Mouse (Mus musculus) urinary bladder, adult 18-20 months (tissue): ENCODE data around the gene Pmepa1.

Experiments used
- DNase-seq, 2 experiments: peaks; one replicate each; pipeline ENCODE4 v3.0.0; 2022; ENCODE audit warnings: low spot score in 2 of 2, mixed read lengths in 2 of 2

The Pmepa1 gene

GRCm38 (mm10) chr2:173276859-173277258 lies 526 bp upstream of the Pmepa1 start:
- DNase-seq: no peak

DNA sequence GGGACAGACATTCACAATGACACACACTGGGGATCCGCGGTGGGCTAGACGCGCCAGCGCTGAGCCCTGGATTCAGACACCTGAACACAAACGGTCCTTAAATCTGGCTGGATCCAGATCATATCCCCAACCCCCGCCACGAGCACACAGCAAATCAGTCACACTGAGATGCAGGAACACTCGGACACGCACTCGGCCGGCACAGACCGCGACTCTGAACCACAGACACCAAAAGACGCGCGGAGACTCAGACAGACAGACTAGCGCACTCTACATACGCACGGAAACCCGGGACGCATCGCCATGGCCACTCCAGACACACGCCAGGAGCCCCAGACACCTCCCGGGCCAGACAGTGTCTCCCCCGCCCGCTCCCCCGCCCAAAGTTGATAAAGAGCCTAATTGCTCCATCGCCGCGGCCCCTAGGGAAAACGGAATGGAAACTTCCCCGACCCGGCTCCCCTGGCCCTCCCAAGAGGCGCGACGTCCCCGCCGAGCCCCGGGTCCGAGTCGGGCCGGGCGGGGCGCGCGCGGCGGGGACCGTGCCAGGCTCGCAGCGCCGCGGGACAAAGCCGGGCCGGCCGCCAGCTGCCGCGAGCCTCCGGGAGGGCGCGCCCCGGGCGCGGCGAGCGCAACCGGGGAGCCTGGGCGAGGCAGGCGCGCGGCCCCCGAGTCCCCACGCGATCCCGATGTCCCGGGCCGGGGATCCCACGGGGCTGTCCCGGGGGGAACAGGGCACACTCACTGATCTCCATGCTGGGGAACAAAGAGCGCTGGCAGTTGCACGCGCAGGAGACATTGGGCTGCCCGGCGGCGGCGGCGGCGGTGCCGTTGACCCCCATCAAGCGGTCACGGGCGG lies 761 bp downstream of the Pmepa1 start:
- peak in 1 of 2 experiments; percentile 40 for DNase-seq

DNA sequence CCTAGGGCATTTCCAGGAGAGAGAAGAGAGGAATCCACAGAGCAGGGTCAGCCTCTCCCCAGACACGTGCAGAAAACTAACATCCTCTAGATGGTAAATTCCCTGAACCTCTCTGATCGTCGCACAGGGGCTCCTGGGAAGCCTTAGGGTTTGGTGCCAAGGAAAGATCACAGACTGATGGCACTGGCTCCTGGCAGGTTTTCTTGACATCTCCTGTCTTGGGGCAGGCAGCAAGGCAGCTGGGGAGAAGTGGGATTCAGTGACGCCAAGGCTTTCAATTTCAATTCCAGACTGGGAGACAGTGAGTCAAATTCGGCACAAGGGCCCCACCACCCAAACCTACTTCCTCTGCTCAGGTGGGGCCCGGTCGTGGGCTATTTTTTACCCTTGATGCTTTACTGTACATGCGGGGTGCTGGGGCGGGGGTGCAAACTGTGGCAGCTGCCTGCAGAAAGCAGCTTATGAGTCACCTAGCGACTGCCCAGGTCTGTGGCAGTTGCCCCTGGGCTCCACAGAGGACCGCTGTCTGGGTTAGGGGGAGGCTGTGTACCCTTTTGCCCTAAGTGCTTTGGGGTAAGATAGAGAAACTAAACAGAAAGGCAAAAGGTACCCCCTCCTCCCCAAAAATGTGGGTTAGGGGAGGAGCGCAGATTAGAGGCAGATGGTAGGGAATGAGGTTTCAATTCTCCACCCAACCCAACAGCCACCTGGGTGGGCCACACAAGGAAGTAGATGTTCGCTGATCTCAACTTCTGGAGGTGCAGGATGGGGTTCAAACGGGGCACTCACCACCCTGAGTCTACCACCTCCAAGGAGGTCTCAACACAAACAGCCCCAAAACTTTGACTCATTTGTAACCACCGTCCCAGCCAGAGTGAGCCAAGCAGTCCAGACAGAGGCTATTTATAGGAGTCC lies 1.6 kb downstream of the Pmepa1 start:
- peak in 1 of 2 experiments; percentile 13 for DNase-seq

DNA sequence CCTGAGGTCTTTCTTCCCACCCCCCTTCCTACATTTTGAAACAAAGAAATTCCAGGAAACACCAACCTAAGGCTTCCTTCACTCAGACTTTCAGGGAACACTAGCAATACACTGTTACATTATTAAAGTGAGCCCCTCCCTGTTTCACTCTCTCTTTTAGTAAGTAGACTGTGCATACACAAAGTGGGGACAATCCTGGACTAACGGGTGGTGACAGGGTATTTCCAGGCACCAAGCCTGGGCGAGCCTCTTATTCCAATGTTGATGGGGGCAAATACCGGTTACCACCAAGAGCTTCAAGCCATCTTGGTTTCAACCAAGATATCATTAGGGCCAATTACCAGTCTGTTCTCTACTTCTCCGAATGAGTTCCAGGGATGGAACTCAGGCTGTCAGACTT lies 2.4 kb downstream of the Pmepa1 start:
- DNase-seq: no peak

DNA sequence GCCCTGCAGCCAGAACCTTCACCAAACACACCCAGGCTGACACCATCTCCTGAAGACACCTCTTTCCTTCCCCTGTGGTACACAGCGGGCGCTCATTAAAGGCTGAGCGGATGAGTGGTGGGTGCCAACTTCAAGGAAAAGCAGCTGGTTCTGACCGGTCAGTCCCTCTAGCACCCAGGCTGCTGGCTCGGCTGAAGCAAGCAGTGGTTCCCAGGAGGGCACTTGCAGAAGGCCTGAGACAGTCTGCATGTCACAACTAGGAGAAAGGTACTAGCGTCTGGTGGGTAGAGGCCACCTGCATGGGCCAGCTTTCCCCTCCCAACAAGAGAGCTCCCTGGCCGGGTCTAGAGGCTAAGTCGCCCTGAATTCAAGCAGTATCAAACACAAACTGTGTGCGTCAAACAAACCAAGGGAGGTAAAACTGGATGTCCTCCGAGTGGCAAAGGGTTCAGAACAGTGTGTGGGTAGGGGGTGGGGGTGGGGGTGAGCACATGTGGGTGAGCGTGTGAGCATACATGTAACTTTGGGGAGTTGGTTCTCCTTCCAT lies 3.9 kb downstream of the Pmepa1 start:
- peak; percentile 46 to 48 for DNase-seq

DNA sequence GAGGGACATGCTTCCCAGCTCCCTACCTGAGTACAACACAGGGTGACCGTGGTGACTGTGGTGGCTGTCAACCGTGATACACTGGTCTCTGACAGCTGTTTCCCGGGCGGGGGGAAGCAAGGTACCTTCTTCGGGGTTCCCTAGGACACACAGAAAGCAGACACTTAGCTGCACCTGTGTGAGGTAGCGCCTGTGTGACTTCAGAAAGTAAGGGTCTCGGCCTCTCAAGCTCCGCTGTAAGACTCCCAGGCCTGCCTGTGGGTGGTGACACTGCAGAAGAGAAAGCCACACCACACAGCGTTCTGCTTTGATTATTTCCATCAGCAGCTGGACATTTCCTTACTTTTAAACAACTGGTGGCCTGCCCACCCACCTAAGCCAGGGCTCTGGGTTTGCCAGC lies 4.8 kb downstream of the Pmepa1 start:
- peak in 1 of 2 experiments; percentile 2 for DNase-seq

DNA sequence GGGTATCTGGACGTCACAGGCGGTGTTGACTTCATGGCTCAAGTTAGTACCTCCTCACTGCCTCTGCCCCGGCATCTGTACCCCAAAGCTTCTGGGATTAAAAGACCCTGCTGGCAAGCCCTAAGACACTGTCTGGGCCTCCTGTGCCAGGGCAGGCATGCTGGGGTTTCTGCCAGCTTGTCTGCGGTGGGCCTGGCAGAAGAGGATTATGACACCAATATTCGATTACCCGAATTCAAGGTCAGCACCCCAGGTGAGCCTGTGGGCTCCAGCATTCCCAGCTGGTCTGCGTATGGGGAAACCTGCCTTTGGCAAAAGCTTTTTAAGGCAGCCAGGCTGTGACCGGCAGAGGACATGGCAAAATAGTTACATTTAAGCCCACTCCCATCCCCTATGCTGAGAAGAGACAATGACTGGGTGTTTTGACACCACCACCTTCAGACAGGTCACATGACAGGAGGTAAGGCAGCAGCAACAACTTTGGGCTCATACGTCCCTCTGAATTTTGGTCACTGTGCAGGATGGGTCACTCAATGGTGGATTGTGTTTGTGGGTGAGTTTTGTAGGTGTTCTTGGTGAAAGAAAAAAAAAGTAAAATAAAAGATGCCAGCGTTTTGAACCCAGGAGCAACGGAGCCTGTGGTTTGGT lies 5.6 kb downstream of the Pmepa1 start:
- DNase-seq: no peak

- DNase-seq: no peak
Measured at GRCm38 (mm10) chr2:173270196-173270595, 6.1 kb downstream of the Pmepa1 start.

- DNase-seq: no peak
Measured at GRCm38 (mm10) chr2:173267562-173267961, 8.8 kb downstream of the Pmepa1 start.

DNA sequence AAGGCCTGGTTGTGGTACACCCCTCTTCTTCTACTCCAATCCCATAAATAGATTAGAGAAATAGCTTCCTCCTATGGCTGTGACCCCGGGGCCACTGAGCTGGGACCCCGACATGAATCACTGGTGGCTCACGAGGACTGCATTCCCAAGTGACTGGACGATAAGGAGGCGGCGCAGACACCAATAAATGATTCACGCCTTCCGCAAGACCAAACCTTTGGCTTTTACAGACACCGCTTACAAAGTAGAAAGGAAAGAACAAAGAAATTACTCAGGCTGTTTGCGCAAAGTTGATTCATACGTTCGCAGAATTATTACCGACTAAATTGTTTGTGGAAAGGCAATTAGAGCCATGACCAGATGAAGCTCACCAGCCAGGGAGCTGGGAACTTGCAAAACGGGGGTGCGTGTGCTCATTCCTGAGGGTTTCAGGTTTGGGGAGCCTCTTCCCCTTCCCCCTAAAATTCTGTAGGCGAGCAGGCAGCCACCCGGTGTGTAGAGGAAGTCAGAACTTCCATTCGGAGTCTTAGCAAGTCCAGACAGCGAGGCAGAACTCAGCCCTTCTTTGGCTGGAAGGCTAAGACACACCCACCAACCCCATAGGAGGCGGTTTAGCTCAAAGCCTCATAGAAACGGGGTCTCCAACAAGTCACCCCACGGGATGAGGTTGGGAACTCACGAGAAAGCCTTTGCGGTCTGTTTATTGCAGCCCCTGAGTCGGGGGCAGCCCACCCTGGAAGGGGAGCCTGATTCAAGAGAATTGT lies 9.8 kb downstream of the Pmepa1 start:
- DNase-seq: peak in 1 of 2 experiments; percentile 42

DNA sequence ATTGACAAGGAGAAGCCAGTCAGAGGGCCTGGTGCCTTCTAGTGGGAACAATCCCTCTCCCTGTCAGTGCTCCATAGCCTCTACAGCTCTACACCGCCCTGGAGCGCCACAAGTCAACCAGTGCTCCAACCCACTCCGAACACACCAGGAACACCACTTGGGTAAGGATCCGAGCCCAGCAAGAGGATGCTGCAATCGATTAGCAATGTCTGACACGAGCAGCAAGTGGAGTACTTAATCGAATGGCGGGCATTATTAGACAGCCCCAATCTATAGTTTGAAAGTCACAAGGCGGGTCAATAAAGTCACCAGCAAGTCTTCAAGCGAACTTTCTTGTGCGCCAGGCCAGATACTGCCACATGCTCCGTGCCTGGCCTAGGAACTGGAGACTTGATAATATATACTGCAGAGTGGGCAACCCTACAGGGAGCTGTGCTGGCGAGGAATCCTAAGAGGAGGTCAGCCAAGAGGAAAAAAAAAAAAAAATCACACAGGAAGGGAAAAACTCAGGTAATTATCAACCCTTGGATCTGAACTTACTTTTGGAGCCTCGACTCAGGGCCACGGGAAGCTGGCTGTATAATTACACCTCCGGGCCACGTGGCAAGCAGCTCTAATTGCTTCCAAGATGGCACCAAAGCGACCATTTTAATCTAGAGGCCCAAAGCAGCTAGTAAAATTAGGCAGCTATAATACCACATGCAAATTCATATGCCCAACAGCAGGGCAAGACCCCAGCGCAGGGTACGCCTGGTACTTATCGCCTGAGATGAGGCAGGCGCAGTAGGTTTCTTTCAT lies 10.7 kb downstream of the Pmepa1 start:
- DNase-seq: no peak

GRCm38 (mm10) chr2:173264467-173265128 lies 11.7 kb downstream of the Pmepa1 start:
- DNase-seq: peak in 1 of 2 experiments; percentile 44

DNA sequence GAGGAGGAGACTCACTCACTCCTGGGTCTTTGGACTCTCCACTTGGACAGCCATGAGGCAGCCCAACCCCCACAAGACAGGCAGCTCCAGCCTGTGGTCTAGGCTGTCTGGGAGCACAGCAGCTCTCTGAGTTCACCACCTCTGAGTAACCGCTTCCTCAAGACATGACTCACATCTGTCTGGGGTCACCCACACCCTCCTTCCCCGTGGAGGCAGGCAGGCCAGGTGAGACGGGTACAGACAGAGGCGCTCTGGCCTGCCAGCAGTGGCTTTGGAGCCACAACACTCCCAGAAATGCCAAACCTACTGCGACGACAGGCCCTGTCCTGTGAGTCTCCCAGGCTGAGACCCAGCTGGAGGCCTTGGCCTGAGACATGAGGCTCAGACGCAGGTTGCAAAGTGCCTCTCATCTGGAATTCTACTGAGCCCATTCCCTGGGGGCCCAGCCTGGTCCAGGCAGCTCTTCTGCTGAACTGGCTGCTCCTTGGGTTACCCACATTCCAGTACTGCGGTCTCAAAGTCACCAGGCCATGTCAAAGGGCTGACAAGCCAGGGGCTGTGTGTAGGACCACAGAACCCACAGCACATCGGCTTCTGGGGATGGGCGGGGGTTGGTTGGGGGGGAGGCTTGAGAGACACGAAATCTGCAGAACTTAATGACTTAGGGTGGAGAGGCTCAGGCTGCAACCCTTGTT lies 12.6 kb downstream of the Pmepa1 start:
- peak in 1 of 2 experiments; percentile 81 for DNase-seq

GRCm38 (mm10) chr2:173261497-173261896 lies 14.8 kb downstream of the Pmepa1 start:
- DNase-seq: no peak

- DNase-seq: no peak
Measured at GRCm38 (mm10) chr2:173258459-173259091, 17.8 kb downstream of the Pmepa1 start.

DNA sequence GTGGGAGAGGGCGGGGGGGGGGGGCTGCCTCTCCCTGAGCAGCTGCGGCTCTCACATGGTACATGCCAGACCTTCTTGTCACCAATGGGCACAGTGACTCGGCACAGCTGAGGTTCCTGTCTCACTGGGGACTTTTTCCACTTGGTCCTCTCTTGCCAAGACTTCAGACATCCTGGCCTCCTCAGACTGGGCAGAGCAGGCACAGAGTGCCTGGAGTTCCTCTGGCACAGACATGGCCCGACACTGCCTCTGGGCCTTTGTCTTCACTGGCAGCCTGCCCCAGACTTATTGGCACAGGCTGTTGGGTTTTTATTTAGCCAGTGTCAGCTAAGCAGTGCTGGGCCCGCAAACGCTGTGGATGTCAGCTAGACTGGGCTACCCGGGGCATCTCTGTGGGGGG lies 18.7 kb downstream of the Pmepa1 start:
- peak in 1 of 2 experiments; percentile 41 for DNase-seq

GRCm38 (mm10) chr2:173256552-173256949 lies 19.8 kb downstream of the Pmepa1 start:
- DNase-seq: no peak

DNA sequence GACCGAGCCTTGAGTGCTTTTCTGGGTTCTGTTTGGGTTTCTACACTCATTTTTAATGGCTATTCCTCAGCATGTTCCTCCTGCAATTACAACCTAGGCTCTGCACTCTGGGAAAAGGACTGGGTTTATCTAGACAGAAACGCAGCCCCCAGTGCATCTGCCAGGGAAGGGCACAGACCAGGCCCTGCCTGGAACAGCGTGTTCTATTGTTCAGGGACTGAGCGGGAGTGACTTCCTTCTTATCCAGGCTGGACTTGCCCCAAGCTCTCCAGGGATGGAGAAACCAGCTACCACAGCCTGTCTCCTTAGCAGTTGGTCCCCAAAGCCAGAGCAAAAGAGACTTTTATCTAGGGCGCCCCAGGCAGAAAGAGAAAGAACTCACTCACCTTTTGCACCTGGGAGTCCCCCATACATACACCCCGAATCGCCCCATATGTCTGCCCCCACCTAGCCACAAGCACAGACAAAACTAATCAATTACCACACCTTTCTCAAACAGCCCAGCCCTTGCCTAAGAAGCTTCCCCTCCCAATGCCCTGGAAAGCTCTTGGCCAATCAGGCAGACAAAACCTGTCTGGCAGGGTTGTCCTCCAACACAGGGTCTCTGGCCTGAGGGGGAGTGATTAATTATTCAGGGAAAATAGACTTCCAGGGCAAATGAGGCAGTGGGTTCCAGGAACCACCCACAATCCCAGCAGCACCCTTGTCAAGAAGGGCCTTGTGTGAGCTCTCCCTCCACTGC lies 20.4 kb downstream of the Pmepa1 start:
- no peak for DNase-seq
